Mouse (Mus musculus): Measurements from ENCODE around the gene Rasgef1b.

- TF ChIP-seq POLR2A (IDR thresholded peaks at IDR 0.05; ENCODE audit: insufficient read length, low read depth) (no peak), SRF (IDR thresholded peaks at IDR 0.05; ENCODE audit: control insufficient read depth, insufficient read length, low read depth) (no peak), TCF3 (IDR thresholded peaks at IDR 0.05; ENCODE audit: insufficient read length, low read depth) (no peak)
Measured at GRCm38 (mm10) chr5:99723941-99724340, 4.9 kb downstream of the Rasgef1b start.
